Mouse (Mus musculus): ENCODE measurements around the gene Fndc5. TPM values are rescaled to one million over a fixed set of nuclear protein-coding genes. Genes with fewer than 3 reads are reported as not detected.

Fndc5 gene
- polyA plus RNA-seq, 1 experiment, result 0.87 TPM

DNA sequence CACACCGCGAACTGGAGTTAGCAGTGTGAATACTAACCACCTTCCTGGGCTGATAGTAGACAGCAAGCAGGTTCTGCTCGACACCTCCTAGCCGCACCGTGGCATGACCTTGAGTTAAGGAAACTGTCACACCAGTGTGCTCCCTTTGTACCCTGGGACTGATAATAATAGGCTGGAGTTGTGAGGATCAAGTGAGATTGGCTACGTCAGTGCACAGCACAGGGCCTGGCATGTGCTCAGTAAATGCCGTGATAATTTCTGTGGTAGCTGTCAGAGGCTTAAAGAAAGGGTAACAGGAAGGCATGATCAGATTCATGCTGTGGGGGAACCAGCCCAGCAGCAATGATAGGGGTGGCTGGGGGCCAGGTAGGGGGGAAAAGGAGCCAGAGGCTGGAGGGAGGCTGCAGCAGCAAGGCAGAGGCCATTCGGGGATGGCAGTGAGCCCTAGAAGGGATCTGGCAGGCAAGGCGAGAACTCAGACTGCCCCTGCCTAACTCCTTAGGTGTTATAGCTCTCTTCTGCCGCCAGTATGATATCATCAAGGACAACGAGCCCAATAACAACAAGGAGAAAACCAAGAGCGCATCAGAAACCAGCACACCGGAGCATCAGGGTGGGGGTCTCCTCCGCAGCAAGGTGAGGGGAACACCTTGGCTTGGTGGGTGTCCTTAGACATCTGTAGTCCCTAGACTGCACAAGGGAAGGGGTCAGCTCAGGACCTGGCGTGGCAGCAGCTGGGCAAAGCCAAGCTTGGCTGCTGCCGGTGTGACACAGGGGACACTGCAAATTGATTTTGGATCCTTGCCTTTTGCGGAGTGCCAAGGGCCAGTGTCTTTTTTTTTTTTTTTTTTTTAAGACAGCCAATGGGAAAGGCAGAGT lies 5.0 kb downstream of the Fndc5 start:
- WGBS, result 59% methylated on average over 17 of the region's 17 CpGs
- H3K27ac ChIP-seq (ENCODE audit: insufficient read depth, low read depth, low read length), result no peak overlapping the region

DNA sequence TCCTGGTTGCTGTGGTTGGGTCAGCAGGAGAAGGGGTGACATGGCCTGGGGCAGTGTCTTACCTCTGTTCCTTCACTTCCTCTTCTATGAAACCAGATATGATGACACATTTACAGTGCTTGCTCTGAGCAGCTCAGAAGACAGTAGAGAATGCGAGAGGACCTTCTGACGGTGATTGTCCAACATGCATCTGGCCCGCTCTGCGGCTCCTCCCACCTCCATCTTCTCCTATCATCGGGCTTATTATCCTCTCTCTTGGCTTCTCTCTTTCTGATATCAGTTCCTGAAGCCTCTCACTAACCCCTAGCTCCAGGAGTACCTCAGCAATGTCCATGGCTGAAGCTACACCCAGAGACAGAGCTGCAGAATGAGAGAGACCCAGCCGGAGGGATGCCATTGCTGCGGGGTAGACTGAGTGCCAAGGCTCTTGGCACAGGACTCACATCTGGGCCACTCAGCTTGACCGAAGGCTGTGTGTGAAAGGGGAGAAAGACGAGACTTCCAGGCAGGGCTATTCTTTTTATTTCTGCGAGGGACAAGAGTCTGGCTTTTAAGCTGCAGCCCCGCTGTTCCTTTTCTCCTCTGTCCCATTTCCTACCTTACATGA lies 5.7 kb downstream of the Fndc5 start:
- peaks cover 6% of the 10 kb centered on the region; the same call in 1 of the 2 replicates for H3K27me3 ChIP-seq (ENCODE audit: control insufficient read depth, insufficient read depth, low read length)
- no peak overlapping the region for H3K27ac ChIP-seq (ENCODE audit: insufficient read depth, low read depth, low read length)
- 87% methylated on average over 11 of the region's 11 CpGs for WGBS
- no peaks in the 10 kb centered on the region; the same call in 1 of the 2 replicates for H3K4me1 ChIP-seq (ENCODE audit: control insufficient read depth, insufficient read depth, insufficient read length, low read length)
- TF ChIP-seq POLR2A (IDR thresholded peaks at IDR 0.05; ENCODE audit: low read depth, low read length) (no peak), CTCF (IDR thresholded peaks at IDR 0.05; ENCODE audit: extremely low read depth, insufficient read length, insufficient replicate concordance, low read depth, low read length) (no peak)
- H3K36me3 ChIP-seq (ENCODE audit: control insufficient read depth, insufficient read depth, low read length), result no peaks in the 10 kb centered on the region
- H3K4me3 ChIP-seq (ENCODE audit: low read depth, low read length), result no peak overlapping the region

More for the DNA sequence above, 5.0 kb downstream of the Fndc5 start:
- H3K4me1 ChIP-seq (ENCODE audit: control insufficient read depth, insufficient read depth, insufficient read length, low read length), result no peaks in the 10 kb centered on the region; the same call in 1 of the 2 replicates
- H3K27me3 ChIP-seq (ENCODE audit: control insufficient read depth, insufficient read depth, low read length), result peaks cover 13% of the 10 kb centered on the region
- H3K36me3 ChIP-seq (ENCODE audit: control insufficient read depth, insufficient read depth, low read length), result no peaks in the 10 kb centered on the region
- TF ChIP-seq POLR2A (IDR thresholded peaks at IDR 0.05; ENCODE audit: low read depth, low read length) (no peak), CTCF (IDR thresholded peaks at IDR 0.05; ENCODE audit: extremely low read depth, insufficient read length, insufficient replicate concordance, low read depth, low read length) (no peak)
- no peak overlapping the region for H3K4me3 ChIP-seq (ENCODE audit: low read depth, low read length)

DNA sequence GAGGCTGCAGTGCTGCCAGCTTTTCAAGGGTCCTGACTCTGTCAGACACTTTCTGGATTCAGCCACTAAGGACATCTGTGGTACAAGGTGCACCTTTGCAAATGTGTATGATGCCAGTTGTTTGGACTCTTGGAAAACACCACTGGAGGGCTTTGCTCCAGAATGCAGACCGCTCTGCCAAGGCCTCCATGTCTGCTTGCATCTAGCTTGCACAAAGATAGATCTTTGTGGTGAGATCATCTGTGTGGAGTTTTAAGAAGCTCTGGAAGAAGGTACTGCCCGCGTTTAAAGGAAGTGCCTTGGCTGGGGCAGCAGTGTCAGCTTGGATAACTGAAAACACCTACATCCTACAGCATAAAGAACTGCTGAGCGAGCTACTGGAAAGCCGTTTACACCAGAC lies 6.7 kb downstream of the Fndc5 start:
- no peaks in the 10 kb centered on the region for H3K27me3 ChIP-seq (ENCODE audit: control insufficient read depth, insufficient read depth, low read length)
- H3K36me3 ChIP-seq (ENCODE audit: control insufficient read depth, insufficient read depth, low read length), result no peaks in the 10 kb centered on the region
- 88% methylated on average over 5 of the region's 5 CpGs for WGBS
- no peak for TF ChIP-seq CTCF (IDR thresholded peaks at IDR 0.05; ENCODE audit: extremely low read depth, insufficient read length, insufficient replicate concordance, low read depth, low read length)
- TF ChIP-seq POLR2A (IDR thresholded peaks at IDR 0.05; ENCODE audit: low read depth, low read length), result no peak
- H3K4me3 ChIP-seq (ENCODE audit: low read depth, low read length), result no peak overlapping the region
- no peaks in the 10 kb centered on the region; the same call in 1 of the 2 replicates for H3K4me1 ChIP-seq (ENCODE audit: control insufficient read depth, insufficient read depth, insufficient read length, low read length)
- no peak overlapping the region for H3K27ac ChIP-seq (ENCODE audit: insufficient read depth, low read depth, low read length)

DNA sequence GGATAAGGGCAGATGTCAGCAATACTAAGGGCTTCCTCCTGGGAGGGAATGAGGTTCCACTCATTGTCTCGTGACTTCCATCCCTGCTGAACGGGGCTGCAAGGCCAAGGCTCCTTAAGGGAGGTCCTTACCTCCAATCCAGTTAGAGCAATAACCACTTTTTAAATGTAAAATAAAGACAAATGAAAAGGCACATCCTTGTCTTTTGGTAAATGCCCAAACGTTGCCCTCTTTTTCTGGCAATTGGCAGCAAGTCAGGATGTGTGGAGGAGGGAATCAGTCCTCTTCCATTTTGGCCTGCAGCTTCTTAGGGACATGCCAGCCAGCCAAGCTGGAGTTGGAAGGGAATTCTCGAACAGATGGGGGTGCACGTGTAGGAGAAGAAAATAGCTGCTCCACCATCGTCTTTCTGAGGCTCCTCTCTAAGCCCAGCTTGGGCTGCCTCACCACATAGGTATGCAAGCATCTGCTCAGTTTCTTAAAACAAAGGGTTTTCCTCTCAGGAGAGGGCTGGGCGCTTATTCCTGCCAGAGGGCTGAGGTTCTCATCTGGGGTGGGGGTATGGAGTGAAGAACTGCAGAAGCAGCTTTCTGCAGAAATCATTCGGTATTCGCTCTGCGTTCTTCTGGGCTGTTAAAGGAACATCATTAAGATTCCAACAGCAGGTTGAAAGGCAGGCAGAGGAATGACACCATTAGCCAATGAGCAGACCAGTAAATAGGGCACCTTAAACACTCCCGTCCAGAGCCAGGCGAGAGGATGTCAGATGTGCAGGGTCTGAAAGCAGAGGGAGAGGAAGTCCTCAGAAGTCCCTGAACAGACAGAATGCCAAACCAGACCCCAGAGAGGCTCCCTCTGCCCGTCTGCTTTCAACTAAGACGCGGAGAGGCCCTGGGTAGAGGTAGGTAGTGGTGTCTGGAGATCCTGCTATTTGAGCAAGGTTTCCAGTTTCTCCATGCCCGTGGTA lies 7.9 kb downstream of the Fndc5 start:
- Histone ChIP-seq H3K4me3 (ENCODE audit: low read depth, low read length) (no peak overlapping the region), H3K36me3 (ENCODE audit: control insufficient read depth, insufficient read depth, low read length) (no peaks in the 10 kb centered on the region; the same call in 1 of the 2 replicates), H3K27me3 (ENCODE audit: control insufficient read depth, insufficient read depth, low read length) (no peaks in the 10 kb centered on the region), H3K4me1 (ENCODE audit: control insufficient read depth, insufficient read depth, insufficient read length, low read length) (no peaks in the 10 kb centered on the region; the same call in 1 of the 2 replicates), H3K27ac (ENCODE audit: insufficient read depth, low read depth, low read length) (no peak overlapping the region)
- TF ChIP-seq CTCF (IDR thresholded peaks at IDR 0.05; ENCODE audit: extremely low read depth, insufficient read length, insufficient replicate concordance, low read depth, low read length) (no peak), POLR2A (IDR thresholded peaks at IDR 0.05; ENCODE audit: low read depth, low read length) (no peak)
- WGBS, result 79% methylated on average over 16 of the region's 16 CpGs

DNA sequence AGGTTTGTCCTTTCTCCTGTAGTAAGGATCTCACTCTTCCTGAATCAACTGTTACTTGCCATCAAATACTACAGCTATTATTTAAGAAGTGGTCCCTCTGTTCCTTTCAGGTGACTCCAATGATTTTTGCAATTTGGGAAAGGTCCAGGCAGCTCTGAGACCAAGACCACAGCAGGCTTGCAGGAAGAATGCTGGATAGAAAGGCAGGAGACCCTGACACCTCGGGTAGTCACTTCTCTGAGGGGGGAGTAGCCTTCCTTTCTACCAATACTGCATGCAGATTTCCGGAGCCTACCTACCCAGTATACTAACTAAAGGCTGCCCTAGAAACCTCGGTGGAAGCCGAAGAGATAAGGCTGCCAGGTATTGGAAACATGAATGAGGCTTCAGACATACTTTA lies 8.6 kb downstream of the Fndc5 start:
- 27% methylated on average over 4 of the region's 4 CpGs for WGBS
- Histone ChIP-seq H3K36me3 (ENCODE audit: control insufficient read depth, insufficient read depth, low read length) (no peaks in the 10 kb centered on the region; the same call in none of the 2 replicates), H3K27ac (ENCODE audit: insufficient read depth, low read depth, low read length) (no peak overlapping the region), H3K4me3 (ENCODE audit: low read depth, low read length) (no peak overlapping the region), H3K4me1 (ENCODE audit: control insufficient read depth, insufficient read depth, insufficient read length, low read length) (no peaks in the 10 kb centered on the region; the same call in 1 of the 2 replicates), H3K27me3 (ENCODE audit: control insufficient read depth, insufficient read depth, low read length) (no peaks in the 10 kb centered on the region)
- TF ChIP-seq POLR2A (IDR thresholded peaks at IDR 0.05; ENCODE audit: low read depth, low read length) (no peak), CTCF (IDR thresholded peaks at IDR 0.05; ENCODE audit: extremely low read depth, insufficient read length, insufficient replicate concordance, low read depth, low read length) (no peak)

DNA sequence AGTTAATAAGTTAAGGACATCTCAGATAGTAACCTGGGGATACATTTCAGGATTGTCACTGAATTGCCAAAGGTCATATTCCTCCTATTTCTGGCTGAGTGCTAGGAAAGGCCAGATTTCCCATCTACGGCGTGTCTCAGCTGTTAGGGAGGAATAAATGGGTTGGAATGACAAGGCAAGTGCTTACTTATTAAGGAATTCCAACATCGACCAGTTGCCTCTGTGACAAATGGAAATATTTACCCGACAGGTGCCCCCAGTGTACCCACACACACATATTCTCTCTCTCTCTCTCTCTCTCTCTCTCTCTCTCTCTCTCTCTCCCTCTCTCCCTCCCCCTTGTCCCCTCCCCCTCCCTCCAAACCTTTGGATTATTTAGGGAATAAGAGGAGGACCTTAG lies 9.1 kb downstream of the Fndc5 start:
- Histone ChIP-seq H3K27ac (ENCODE audit: insufficient read depth, low read depth, low read length) (no peak overlapping the region), H3K4me3 (ENCODE audit: low read depth, low read length) (no peak overlapping the region), H3K4me1 (ENCODE audit: control insufficient read depth, insufficient read depth, insufficient read length, low read length) (peaks cover 2% of the 10 kb centered on the region), H3K27me3 (ENCODE audit: control insufficient read depth, insufficient read depth, low read length) (no peaks in the 10 kb centered on the region), H3K36me3 (ENCODE audit: control insufficient read depth, insufficient read depth, low read length) (peaks cover 2% of the 10 kb centered on the region)
- WGBS, result 25% methylated on average over 4 of the region's 4 CpGs
- TF ChIP-seq POLR2A (IDR thresholded peaks at IDR 0.05; ENCODE audit: low read depth, low read length) (no peak), CTCF (IDR thresholded peaks at IDR 0.05; ENCODE audit: extremely low read depth, insufficient read length, insufficient replicate concordance, low read depth, low read length) (no peak)

Measured in small intestine, adult 2 months (tissue).